Mouse (Mus musculus) neural tube, embryonic 11.5 days (tissue): Measurements from ENCODE around the gene Cotl1. TPM values are rescaled to one million over a fixed set of nuclear protein-coding genes. Genes with fewer than 3 reads are reported as not detected.

ENCODE experiments used
- ATAC-seq: fragments of 200-750 bp; cut with Nextera tagmentation; 2 replicates; pipeline ENCODE4 v1.8.0; 2017; ENCODE audit warnings: moderate number of reproducible peaks, mild to moderate bottlenecking, moderate TSS enrichment, moderate library complexity; ENCODE audit not compliant: insufficient read depth, low FRiP score, low TSS enrichment
- DNase-seq: peaks from one replicate; pipeline ENCODE4 v3.0.0-alpha.2; 2015; ENCODE audit warnings: low spot score
- H3K27ac ChIP-seq: fragments of 300-500 bp; sonication (generic); 2 replicates; pipeline ENCODE4 v1.5.1; 2014; ENCODE audit warnings: low read depth, mild to moderate bottlenecking, low read length
- H3K27me3 ChIP-seq: fragments of 300-500 bp; sonication (generic); 2 replicates; pipeline ENCODE4 v1.6.1; 2014; ENCODE audit warnings: mild to moderate bottlenecking, low read length, mixed read lengths; ENCODE audit not compliant: control insufficient read depth, insufficient read depth
- H3K36me3 ChIP-seq: fragments of 300-500 bp; sonication (generic); 2 replicates; pipeline ENCODE4 v1.6.1; 2014; ENCODE audit warnings: mild to moderate bottlenecking, low read length, moderate library complexity, mixed read lengths; ENCODE audit not compliant: control insufficient read depth, insufficient read depth
- H3K4me1 ChIP-seq: fragments of 300-500 bp; sonication (generic); 2 replicates; pipeline ENCODE4 v1.6.1; 2014; ENCODE audit warnings: low read length, mixed read lengths; ENCODE audit not compliant: control insufficient read depth, insufficient read depth
- H3K4me2 ChIP-seq: fragments of 300-500 bp; sonication (generic); 2 replicates; pipeline ENCODE4 v1.6.1; 2014; ENCODE audit warnings: low read depth, mild to moderate bottlenecking, moderate library complexity
- H3K4me3 ChIP-seq: fragments of 300-500 bp; sonication (generic); 2 replicates; pipeline ENCODE4 v1.5.1; 2014; ENCODE audit warnings: low read depth, low read length
- H3K9ac ChIP-seq: fragments of 300-500 bp; sonication (generic); 2 replicates; pipeline ENCODE4 v1.6.1; 2014; ENCODE audit warnings: mild to moderate bottlenecking, low read length
- H3K9me3 ChIP-seq: fragments of 300-500 bp; sonication (generic); 2 replicates; pipeline ENCODE4 v1.6.1; 2016; ENCODE audit warnings: low read length; ENCODE audit not compliant: control insufficient read depth
- WGBS: fragments of 180-500 bp; shearing (Covaris S2); extraction: QIAGEN DNeasy Blood & Tissue Kit; methylation state at CpG from one replicate; pipeline ENCODE4 v1.1.7; 2014; 5-methylcytosine and 5-hydroxymethylcytosine counted together
- polyA plus RNA-seq: library from polyadenylated mRNA; unstranded; fragments of >200 nt; fragmentation: Nextera tagmentation; extraction: Ambion mirVana; gene quantifications from 2 replicates; pipeline ENCODE4 v1.2.1, GENCODE M21; 2014

Cotl1 gene
- polyA plus RNA-seq, 1 experiment from 2014 or later, result 631 TPM

DNA sequence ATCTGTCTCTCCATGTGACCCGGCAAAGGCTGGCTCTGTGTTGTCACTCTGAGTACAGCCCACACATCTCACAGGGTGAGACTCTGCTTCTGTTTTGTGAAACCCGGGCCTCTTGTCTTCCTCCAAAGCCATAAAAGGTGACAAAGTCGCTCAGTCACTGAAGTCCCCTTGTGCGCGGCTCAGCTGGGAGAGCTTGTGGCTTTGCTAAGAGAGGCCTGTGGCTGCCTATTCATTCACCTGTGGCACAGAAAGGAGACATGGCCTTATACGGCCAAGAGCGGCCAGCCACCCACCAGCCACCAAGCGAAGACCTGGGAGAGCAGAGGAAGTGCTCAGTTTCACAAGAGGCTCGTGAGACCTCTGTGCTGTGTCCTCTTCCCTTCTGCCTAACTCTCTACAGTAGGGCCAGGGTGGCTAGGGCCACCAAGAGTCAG is 56.2 kb downstream of the Cotl1 start:
- H3K4me2 ChIP-seq, result no peak overlapping the region
- H3K4me3 ChIP-seq, result no peak overlapping the region
- no peak for ATAC-seq
- no peak overlapping the region for H3K27ac ChIP-seq
- no peak for DNase-seq
- WGBS, result 37% methylated on average over 9 of the region's 9 CpGs
- no peaks in the 10 kb centered on the region for H3K9me3 ChIP-seq
- H3K36me3 ChIP-seq, result no peaks in the 10 kb centered on the region
- H3K9ac ChIP-seq, result no peak overlapping the region
- H3K27me3 ChIP-seq, result no peaks in the 10 kb centered on the region
- peaks cover 7% of the 10 kb centered on the region; the same call in 1 of the 2 replicates for H3K4me1 ChIP-seq

- ATAC-seq (no peak), DNase-seq (no peak)
- H3K36me3 ChIP-seq, result no peaks in the 10 kb centered on the region
- no peak overlapping the region for H3K4me2 ChIP-seq
- no peak overlapping the region; the same call in 1 of the 2 replicates for H3K9ac ChIP-seq
- H3K27ac ChIP-seq, result no peak overlapping the region
- H3K27me3 ChIP-seq, result no peaks in the 10 kb centered on the region
- 72% methylated on average over 6 of the region's 6 CpGs for WGBS
- H3K9me3 ChIP-seq, result no peaks in the 10 kb centered on the region
- no peak overlapping the region for H3K4me3 ChIP-seq
- peaks cover 7% of the 10 kb centered on the region; the same call in 1 of the 2 replicates for H3K4me1 ChIP-seq
Observed at GRCm38 (mm10) chr8:119783579-119783978, 56.8 kb downstream of the Cotl1 start.

DNA sequence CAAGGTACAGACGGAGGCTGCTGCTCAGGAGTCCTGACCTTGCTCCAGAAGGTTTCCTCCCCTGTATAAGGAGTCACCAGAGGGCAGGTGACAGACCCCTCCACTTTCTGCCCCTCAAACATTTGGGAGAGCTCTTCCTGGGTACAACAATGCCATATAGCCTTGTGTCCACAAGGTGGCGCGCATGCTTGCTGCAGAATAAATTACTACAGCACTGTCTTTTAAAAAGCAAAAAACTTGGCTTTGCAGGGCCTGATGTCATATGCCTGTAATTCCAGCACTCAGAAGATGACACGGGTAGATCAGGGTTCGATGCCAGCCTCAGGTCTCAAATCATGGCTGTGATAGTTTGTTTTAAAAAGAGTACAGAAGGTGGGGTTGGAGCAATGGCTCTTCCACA is 57.6 kb downstream of the Cotl1 start:
- ATAC-seq, result no peak
- peak; percentile 71 for DNase-seq
- H3K4me1 ChIP-seq, result peaks cover 9% of the 10 kb centered on the region

GRCm38 (mm10) chr8:119781086-119781840 is 59.1 kb downstream of the Cotl1 start:
- Histone ChIP-seq H3K9ac (no peak overlapping the region), H3K27ac (no peak overlapping the region)
- DNase-seq, result no peak

More for the DNA sequence above, 57.6 kb downstream of the Cotl1 start:
- H3K9ac ChIP-seq, result no peak overlapping the region
- no peak overlapping the region for H3K4me2 ChIP-seq
- no peak overlapping the region for H3K27ac ChIP-seq
- no peaks in the 10 kb centered on the region for H3K27me3 ChIP-seq
- H3K9me3 ChIP-seq, result no peaks in the 10 kb centered on the region
- 4% methylated on average over 5 of the region's 5 CpGs for WGBS
- H3K36me3 ChIP-seq, result no peaks in the 10 kb centered on the region
- no peak overlapping the region for H3K4me3 ChIP-seq

DNA sequence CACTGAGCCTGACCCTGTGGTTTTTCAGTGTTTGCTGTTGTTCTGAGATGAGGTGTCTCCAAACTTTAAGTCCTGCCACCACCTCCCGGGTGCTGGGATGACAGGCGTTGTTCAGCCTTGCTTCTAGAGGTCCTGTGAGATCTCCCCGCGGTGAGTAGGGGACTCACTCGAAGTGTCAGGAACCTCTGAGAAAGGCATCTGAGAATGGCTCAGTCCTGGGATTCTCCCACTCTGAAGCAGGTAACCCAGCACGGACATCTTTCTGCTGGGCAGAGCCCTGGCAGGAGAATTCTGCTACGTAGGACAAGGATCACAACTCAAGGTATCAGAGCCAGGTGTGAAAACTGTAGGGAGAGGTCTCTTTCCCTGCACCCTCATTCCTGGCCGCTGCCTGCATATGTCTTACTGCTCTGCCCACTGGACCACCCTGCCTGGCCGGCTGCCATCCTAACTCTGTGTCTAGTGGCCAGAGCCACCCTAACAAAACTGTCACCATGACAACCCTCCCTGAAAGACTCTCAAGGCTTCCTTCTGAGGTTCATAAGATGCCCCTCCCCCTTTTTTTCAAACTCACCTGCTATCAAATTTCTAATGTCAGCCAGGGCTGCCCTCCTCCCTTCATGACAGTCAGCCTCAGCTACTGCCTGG is 59.8 kb downstream of the Cotl1 start:
- Histone ChIP-seq H3K27me3 (no peaks in the 10 kb centered on the region), H3K9ac (no peak overlapping the region), H3K4me3 (no peak overlapping the region), H3K4me2 (no peak overlapping the region), H3K36me3 (no peaks in the 10 kb centered on the region), H3K4me1 (peaks cover 9% of the 10 kb centered on the region; the same call in 1 of the 2 replicates), H3K27ac (no peak overlapping the region), H3K9me3 (no peaks in the 10 kb centered on the region)
- WGBS, result 84% methylated on average over 9 of the region's 9 CpGs
- DNase-seq (no peak), ATAC-seq (no peak)

More at GRCm38 (mm10) chr8:119781086-119781840, 59.1 kb downstream of the Cotl1 start:
- no peak overlapping the region for H3K4me2 ChIP-seq
- peaks cover 12% of the 10 kb centered on the region for H3K4me1 ChIP-seq
- 68% methylated on average over 4 of the region's 4 CpGs for WGBS
- H3K9me3 ChIP-seq, result no peaks in the 10 kb centered on the region
- ATAC-seq, result no peak
- no peaks in the 10 kb centered on the region for H3K27me3 ChIP-seq
- H3K36me3 ChIP-seq, result no peaks in the 10 kb centered on the region
- H3K4me3 ChIP-seq, result no peak overlapping the region

- H3K4me1 ChIP-seq, result peaks cover 9% of the 10 kb centered on the region; the same call in 1 of the 2 replicates
- no peak overlapping the region for H3K27ac ChIP-seq
- H3K4me2 ChIP-seq, result peak overlapping the region; percentile 79
- H3K9me3 ChIP-seq, result no peaks in the 10 kb centered on the region
- ATAC-seq (no peak; the same call in 1 of the 2 replicates), DNase-seq (peak; percentile 84)
- no peaks in the 10 kb centered on the region for H3K36me3 ChIP-seq
- 24% methylated on average over 14 of the region's 14 CpGs for WGBS
- H3K9ac ChIP-seq, result no peak overlapping the region; the same call in 1 of the 2 replicates
- no peaks in the 10 kb centered on the region for H3K27me3 ChIP-seq
- no peak overlapping the region for H3K4me3 ChIP-seq
Observed at GRCm38 (mm10) chr8:119779013-119779737, 61.2 kb downstream of the Cotl1 start.

DNA sequence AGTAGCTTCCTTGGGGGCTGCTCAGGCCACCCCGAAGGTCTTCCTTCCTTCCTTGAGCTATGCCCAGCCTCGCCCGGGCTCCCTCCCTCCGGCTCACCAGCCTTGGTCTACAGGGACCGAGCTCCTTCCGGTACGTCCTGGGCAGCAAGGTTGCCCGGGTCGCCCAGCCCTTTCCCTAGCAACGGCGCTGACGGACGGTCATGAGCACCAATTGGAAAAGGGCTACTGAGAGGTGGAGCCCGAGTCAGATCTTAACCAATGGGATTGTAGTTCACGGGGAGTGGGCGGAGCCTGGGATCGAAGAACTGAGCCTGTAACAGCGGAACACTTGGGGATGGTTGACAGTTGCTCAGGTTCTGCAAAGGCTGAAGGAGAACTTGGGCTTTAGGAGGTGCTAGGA is 62.1 kb downstream of the Cotl1 start, which contains the start of gene Tldc1:
TSS of gene Tldc1 (minus strand) at position 154 of the 400 bp plus-strand sequence.
- WGBS, result under 1% methylated on average over 18 of the region's 18 CpGs
- Histone ChIP-seq H3K4me1 (peaks cover 9% of the 10 kb centered on the region; the same call in 1 of the 2 replicates), H3K9me3 (no peaks in the 10 kb centered on the region), H3K27ac (peak within 1 kb of the TSS; percentile 57), H3K27me3 (no peaks in the 10 kb centered on the region), H3K9ac (peak within 1 kb of the TSS; percentile 67), H3K4me2 (peak within 1 kb of the TSS; percentile 79), H3K4me3 (peak within 1 kb of the TSS; percentile 48), H3K36me3 (no peaks in the 10 kb centered on the region)
- peak; percentile 99 for DNase-seq
- ATAC-seq, result peak; percentile 96

GRCm38 (mm10) chr8:119777765-119778164 is 62.6 kb downstream of the Cotl1 start:
- H3K4me1 ChIP-seq, result peaks cover 9% of the 10 kb centered on the region; the same call in 1 of the 2 replicates
- H3K4me3 ChIP-seq, result peak overlapping the region; percentile 48
- no peaks in the 10 kb centered on the region for H3K36me3 ChIP-seq
- peak overlapping the region; percentile 57 for H3K27ac ChIP-seq
- ATAC-seq, result peak; percentile 54
- H3K4me2 ChIP-seq, result peak overlapping the region; percentile 79
- H3K9me3 ChIP-seq, result no peaks in the 10 kb centered on the region
- no peak for DNase-seq
- H3K27me3 ChIP-seq, result no peaks in the 10 kb centered on the region
- WGBS, result 17% methylated on average over 7 of the region's 7 CpGs
- H3K9ac ChIP-seq, result peak overlapping the region; percentile 67
